Mouse (Mus musculus): ENCODE results near the gene Pdlim5.
"Not testable (repeated sequence)": the region's sequence is repeated elsewhere in the genome, so short reads cannot be mapped to it uniquely, and the experiment has no call there.

Pdlim5 gene

GRCm38 (mm10) chr3:142395520-142396193 is at the start of gene Pdlim5:
TSS of gene Pdlim5 (minus strand) at chr3:142395696.
- peak; percentile 43 for DNase-seq (ENCODE audit: low read depth, low spot score)

GRCm38 (mm10) chr3:142443710-142444043 is 48.2 kb upstream of the Pdlim5 start:
- no peak for DNase-seq (ENCODE audit: low read depth, low spot score)

GRCm38 (mm10) chr3:142443006-142443709 is 47.7 kb upstream of the Pdlim5 start:
- peak; percentile 28 for DNase-seq (ENCODE audit: low read depth, low spot score)

- no peak for DNase-seq (ENCODE audit: low read depth, low spot score)
Observed at GRCm38 (mm10) chr3:142442161-142442560, 46.7 kb upstream of the Pdlim5 start.

- DNase-seq (ENCODE audit: low read depth, low spot score), result no peak
Observed at GRCm38 (mm10) chr3:142441142-142441541, 45.6 kb upstream of the Pdlim5 start.

- DNase-seq (ENCODE audit: low read depth, low spot score), result no peak
Observed at GRCm38 (mm10) chr3:142440191-142440590, 44.7 kb upstream of the Pdlim5 start.

- DNase-seq (ENCODE audit: low read depth, low spot score), result no peak
Observed at GRCm38 (mm10) chr3:142439591-142440093, 44.1 kb upstream of the Pdlim5 start.

- DNase-seq (ENCODE audit: low read depth, low spot score), result not testable (repeated sequence)
Observed at GRCm38 (mm10) chr3:142438630-142439029, 43.1 kb upstream of the Pdlim5 start.

- DNase-seq (ENCODE audit: low read depth, low spot score), result no peak
Observed at GRCm38 (mm10) chr3:142436824-142437223, 41.3 kb upstream of the Pdlim5 start.

- no peak for DNase-seq (ENCODE audit: low read depth, low spot score)
Observed at GRCm38 (mm10) chr3:142436212-142436611, 40.7 kb upstream of the Pdlim5 start.

GRCm38 (mm10) chr3:142434786-142435168 is 39.3 kb upstream of the Pdlim5 start:
- no peak for DNase-seq (ENCODE audit: low read depth, low spot score)

GRCm38 (mm10) chr3:142434127-142434785 is 38.8 kb upstream of the Pdlim5 start:
- no peak for DNase-seq (ENCODE audit: low read depth, low spot score)

GRCm38 (mm10) chr3:142431481-142431880 is 36.0 kb upstream of the Pdlim5 start:
- no peak for DNase-seq (ENCODE audit: low read depth, low spot score)

- DNase-seq (ENCODE audit: low read depth, low spot score), result no peak
Observed at GRCm38 (mm10) chr3:142430048-142430447, 34.6 kb upstream of the Pdlim5 start.

- no peak for DNase-seq (ENCODE audit: low read depth, low spot score)
Observed at GRCm38 (mm10) chr3:142426806-142427205, 31.3 kb upstream of the Pdlim5 start.

- no peak for DNase-seq (ENCODE audit: low read depth, low spot score)
Observed at GRCm38 (mm10) chr3:142424134-142424533, 28.6 kb upstream of the Pdlim5 start.

GRCm38 (mm10) chr3:142423501-142423917 is 28.0 kb upstream of the Pdlim5 start:
- DNase-seq (ENCODE audit: low read depth, low spot score), result no peak

- no peak for DNase-seq (ENCODE audit: low read depth, low spot score)
Observed at GRCm38 (mm10) chr3:142422229-142422628, 26.7 kb upstream of the Pdlim5 start.

GRCm38 (mm10) chr3:142421470-142421869 is 26.0 kb upstream of the Pdlim5 start:
- DNase-seq (ENCODE audit: low read depth, low spot score), result no peak

- no peak for DNase-seq (ENCODE audit: low read depth, low spot score)
Observed at GRCm38 (mm10) chr3:142417996-142418395, 22.5 kb upstream of the Pdlim5 start.

- DNase-seq (ENCODE audit: low read depth, low spot score), result no peak
Observed at GRCm38 (mm10) chr3:142413345-142413885, 17.9 kb upstream of the Pdlim5 start.

- no peak for DNase-seq (ENCODE audit: low read depth, low spot score)
Observed at GRCm38 (mm10) chr3:142410930-142411329, 15.4 kb upstream of the Pdlim5 start.
